Mouse (Mus musculus) right cerebral cortex, adult 2 months (tissue): ENCODE measurements around the gene Mnt.

Source experiments
- DNase-seq, 2 experiments: peaks; one replicate each; pipeline ENCODE4 v3.0.0; 2021 to 2022; ENCODE audit warnings: low spot score in 2 of 2

Mnt gene

DNA sequence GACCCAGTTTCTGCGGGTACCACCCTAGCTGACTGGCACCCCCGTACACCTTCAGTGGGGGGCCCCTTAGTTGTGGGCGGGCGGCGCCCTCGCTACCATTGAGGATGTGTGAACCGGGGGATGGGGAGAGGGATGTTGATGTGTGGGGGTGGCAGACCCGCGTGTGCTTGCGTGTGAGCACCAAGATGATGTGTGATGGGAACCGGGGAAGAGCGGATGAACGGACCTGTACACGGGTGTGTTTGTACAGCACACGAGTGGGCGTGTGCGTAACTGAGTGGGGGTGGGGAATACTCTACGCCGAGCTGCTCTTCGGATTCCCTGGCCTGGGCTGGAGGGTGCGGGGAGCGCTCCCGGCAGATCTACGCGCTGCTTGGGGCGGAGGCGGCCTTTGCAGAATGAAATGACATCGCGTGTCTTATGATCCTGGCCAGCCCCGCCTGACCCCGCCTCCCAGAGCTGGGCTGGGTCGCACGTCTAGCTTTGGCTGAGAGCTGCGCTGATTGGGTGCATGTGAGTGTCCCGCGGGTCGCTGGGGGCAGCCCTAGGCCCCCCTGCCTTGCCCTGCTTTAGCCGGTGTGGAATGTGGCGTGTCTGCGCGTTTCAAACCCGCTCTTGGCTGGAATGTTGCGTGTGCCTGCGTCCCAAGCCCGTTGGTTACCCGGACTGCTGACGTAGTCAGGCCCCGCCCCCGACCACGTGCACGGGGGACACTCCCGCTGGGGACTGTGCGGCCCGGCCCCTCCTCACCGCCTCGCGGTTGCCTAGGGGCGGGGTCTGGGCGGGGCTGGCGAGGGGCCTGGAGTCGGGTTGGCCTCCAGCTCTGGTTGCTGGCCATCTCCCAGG lies 1.1 kb downstream of the Mnt start:
- DNase-seq = peak; percentile 95 to 98

DNA sequence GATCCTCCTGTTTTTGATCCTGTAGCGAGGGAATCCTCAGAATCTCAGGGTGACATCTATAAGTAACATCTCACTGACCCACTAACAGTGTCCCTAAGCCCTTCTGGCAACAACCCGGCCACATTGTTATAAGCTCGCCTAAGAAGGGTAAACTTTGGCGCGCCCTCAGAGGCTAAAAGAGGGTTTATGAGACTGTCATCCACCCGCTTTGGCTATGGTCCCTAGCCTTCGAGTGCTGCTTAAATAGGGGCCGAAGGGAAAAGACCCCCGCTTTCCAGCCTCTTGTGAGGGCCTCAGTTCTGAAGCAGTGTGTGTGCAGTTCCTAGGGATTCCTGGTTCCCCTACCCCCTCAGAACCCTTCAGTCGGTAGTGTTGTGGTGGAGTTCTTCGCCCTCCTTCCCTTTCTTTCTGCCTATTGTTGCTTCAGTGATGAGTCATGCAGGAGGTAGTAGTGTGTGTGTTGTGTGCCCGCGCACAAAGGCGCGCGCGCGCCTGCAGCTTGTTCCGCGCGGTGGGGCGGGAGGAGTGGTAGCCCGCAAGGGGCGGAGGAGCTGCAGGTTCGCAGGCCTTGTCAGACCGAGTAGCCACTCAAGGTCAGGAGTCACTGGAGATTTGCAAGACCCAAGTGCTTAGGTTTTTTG lies 1.9 kb downstream of the Mnt start:
- DNase-seq = peak; percentile 54 to 75

- DNase-seq = no peak
These were observed 3.0 kb downstream of the Mnt start for GRCm38 (mm10) chr11:74833536-74834358.

DNA sequence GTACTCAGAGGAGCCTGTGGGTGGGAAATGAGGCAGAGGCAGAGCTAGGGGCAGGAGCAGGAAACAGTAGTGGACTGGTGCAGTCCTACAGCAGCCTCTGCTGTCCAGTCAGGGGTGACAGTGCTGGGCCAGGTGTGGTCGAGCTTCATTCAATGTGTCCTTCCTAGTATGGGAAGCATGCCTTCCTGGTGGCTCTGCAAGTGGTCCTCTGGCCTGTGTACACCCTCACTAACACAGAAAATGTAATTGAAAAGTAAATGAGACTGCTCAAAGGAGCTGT lies 3.6 kb downstream of the Mnt start:
- DNase-seq = no peak

DNA sequence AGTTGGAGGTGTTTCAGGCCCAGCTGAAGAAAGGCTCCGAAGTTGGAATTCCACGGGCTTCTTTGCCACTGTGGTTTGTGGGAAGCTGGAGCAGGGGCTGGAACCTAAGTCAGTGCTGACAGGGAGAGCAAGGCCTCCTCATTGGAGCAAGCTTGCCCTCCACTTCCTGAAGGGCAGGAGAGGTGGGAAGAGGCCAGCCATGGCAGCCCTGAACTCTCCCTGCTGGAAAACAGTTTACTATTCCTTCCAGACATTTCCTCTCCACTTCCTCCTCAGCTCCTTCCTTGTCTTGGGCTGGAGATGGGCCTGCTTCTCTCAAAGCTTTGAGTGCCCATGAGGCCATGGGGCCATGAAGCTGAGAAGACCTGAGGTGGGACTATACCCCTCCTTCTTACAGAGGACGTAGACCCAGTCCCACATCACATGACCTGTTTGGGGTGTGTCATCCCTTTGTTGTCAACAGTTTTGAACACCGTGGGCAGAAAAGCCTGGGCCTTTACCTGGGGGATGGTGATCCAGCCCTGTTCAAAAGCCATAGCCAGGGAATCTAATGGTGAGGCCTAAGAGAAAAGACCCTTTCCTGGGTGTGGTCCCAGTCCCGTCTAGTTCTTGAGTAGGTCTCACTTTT lies 4.0 kb downstream of the Mnt start:
- peak in 1 of 2 experiments; percentile 2 for DNase-seq

DNA sequence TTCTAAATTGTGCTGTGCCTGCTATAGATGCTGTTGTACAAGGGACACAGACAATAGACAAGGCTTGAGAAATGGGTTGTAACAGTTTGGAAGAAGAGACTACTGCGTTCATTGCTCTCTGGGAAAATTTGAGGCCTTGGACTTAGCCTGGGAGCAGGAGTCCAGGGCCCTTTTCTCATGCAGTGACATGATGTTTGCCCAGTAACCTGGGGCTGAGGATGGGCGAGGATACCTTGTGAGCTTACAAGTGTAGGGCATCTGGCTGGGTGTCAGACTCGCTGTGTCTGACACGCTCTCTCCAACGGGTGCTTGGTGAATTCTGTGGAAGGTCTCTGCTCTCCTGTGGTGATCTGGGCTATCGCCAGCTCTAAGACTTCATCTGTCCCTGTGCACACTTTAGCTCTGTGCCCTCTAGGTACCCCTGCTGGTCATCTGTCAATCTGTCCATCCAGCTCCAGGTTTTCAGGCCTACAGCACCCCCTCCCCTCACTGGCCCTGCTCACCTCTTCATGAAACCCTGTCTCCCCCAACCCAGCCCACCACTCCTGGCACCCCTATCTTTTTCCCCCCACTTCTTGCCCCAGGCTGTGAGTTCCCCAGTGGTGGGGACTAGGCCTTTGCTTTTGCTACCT lies 5.0 kb downstream of the Mnt start:
- no peak for DNase-seq

DNA sequence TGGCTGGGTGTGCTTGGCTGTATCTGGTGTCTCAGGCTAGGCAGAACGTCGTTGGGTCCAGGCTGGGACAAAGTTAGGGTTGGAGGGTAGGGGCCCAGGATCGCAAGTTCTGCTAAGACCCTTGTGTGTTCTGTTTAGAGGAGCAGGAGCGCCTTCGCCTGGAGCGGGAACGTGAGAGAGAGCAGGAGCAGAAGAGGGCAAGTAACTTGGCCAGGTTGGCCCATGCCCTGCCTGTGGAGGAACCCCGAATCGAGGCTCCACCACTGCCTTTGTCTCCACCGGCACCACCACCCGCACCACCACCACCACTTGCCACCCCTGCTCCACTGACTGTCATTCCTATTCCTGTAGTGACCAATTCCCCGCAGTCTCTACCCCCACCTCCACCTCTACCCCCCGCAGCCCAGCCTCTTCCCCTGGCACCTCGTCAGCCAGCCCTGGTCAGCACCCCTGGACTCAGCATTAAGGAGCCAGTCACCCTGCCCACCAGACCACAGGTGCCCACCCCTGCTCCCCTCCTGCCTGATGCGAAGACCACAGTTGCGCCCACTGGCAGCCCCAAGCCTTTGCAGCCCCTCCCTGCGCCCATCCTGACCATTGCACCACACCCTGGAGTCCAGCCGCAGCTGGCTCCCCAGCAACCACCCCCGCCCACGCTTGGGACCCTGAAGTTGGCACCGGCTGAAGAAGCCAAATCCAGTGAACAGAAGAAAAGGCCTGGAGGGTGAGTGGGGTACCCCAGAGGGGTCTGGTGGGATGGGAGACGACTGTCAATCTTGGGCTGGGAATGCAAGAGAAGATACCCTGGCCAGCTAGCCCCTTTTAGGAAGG lies 5.7 kb downstream of the Mnt start:
- no peak for DNase-seq

DNA sequence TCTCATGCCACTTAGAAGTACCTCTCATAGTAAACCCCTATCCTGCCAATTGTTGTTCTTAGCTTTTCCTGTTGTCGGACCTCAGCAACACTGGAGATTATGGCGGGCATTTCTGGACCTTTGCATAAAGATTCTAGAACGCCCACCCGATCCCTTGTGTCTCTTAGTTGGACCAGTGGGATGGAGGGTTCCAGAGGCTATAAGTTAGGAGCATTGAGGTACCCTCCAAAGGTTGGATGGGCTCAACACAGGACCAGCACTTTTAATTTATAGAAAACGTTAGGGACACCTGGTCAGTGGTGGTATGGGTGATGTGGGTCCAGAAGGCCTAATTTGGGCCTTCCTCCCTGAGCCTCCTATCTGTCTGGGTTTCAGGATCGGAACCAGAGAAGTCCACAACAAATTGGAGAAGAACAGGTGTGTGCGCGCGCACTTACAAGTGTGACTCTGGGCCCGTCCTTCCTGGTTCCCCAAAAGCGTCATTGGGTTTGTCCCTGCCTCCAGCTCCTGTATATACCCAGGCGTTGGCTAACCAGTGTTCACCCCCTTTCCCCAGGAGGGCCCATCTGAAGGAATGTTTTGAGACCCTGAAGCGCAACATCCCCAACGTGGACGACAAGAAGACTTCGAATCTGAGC lies 6.5 kb downstream of the Mnt start:
- no peak for DNase-seq

GRCm38 (mm10) chr11:74837694-74838431 lies 7.1 kb downstream of the Mnt start:
- DNase-seq = peak; percentile 91 to 92

- DNase-seq = peak; percentile 85 to 89
These were observed 7.7 kb downstream of the Mnt start for GRCm38 (mm10) chr11:74838441-74838840.

DNA sequence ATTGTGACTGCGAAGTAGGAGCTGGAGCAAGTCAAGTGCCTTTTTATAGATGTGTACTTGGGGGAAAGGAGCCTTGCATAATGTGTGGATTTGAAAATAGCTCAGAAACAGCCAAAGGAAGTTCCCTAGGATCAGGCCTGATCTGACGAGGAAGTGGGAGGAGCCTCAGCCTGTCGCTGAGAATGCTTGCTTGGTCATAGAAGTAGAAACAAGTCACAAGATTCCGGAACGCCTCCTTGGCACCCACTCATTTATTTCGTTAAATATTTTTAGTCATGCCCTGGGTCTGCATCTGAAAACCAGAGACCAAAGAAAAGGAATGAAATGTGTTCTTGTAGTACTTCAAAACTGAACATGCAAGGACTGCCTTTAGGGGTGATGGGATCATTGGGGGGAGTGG lies 8.3 kb downstream of the Mnt start:
- peak; percentile 69 to 78 for DNase-seq

DNA sequence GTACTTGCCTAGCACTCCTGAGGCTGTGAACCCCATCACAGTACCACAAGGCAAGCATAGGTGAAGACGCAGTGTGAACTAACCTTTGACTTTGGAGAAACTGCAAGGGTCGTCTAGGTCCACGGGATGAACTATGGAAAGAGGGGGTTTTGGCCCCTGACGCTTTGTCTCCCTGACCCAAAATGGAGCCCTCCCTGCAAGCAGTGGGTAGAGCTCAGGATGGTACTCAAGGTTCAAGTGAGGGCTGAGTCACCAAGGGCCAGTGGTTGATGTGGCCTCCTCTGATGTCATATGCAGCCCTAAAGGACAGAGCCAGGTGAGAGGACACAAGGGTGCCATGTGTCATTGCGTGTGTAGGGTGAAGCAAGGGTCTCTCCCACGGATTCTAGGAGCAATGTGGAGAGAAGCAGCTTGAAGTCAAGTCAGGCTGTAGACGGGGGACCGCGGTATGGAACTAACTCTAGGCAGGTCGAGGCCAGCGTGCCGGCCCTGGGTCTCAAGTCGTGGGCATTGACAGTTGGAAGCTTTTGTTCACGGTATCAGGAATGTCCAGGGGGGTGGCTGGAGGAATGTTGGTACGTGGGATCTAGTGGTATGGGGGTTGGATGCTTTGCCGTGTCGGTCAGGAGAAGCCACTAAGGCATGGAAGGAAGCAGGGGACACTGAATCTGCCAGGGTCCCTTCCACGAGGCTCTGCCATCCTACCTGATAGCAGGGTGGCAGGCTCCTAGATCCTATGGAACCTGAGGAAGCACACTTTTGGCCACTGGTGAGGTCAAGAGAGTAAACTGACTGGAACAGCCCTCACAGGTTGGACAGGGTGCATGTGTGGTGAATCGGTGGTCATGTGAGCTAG lies 9.4 kb downstream of the Mnt start:
- DNase-seq = no peak

DNA sequence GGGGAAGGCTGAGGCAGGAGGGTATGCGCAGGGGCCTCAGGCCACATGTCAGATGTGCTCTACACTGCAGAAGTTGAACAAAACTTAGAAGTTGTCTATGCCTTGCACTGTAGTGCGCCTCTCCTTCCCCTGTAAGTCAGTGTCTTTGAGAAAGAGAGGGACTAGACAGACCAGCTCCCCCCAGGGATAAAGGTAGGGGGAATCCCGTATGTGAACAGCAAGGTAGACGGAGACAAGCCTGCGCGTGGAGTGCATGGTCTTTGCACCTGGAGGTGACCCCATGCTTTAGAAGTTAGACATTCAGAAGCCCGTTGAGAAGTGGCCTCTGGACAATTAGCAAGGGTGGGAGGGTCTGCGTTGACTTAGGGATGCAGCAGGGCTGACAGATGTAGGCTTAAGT lies 10.0 kb downstream of the Mnt start:
- DNase-seq = no peak

DNA sequence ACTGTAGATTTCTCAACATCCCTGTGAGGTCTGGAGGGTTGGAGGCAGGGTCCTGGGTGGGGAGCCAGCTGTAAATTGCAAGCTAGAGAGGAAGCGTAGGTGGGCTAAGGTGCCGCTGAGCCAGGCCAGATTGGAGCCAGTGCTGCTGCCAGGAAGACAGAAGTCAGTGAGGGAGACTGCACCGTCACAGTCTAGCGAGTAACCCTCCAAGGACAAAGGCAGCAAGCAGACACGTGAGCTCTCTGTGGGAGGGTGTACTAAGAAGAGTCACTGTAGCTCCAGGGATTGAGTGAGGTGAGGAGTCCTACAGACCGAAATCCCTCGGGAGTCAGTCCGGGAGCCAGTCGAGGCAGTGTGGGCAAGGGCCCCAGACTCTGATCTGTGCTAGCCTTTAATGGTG lies 10.6 kb downstream of the Mnt start:
- DNase-seq = peak in 1 of 2 experiments; percentile 25

DNA sequence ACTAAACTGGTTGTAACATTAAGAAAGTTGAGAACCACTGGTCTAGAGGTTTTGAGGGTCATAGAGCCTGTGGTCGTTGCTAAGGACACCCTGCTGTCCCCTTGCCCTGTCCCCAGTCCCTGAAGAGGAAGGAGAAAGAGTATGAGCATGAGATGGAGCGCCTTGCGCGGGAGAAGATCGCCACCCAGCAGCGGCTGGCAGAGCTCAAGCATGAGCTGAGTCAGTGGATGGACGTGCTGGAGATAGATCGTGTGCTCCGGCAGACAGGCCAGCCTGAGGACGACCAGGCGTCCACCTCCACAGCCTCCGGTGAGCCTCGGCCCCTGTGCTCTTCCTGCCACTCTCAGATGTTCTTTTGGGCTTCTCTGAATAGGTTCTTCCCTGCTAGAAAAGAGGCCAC lies 11.3 kb downstream of the Mnt start:
- DNase-seq = peak in 1 of 2 experiments; percentile 36

DNA sequence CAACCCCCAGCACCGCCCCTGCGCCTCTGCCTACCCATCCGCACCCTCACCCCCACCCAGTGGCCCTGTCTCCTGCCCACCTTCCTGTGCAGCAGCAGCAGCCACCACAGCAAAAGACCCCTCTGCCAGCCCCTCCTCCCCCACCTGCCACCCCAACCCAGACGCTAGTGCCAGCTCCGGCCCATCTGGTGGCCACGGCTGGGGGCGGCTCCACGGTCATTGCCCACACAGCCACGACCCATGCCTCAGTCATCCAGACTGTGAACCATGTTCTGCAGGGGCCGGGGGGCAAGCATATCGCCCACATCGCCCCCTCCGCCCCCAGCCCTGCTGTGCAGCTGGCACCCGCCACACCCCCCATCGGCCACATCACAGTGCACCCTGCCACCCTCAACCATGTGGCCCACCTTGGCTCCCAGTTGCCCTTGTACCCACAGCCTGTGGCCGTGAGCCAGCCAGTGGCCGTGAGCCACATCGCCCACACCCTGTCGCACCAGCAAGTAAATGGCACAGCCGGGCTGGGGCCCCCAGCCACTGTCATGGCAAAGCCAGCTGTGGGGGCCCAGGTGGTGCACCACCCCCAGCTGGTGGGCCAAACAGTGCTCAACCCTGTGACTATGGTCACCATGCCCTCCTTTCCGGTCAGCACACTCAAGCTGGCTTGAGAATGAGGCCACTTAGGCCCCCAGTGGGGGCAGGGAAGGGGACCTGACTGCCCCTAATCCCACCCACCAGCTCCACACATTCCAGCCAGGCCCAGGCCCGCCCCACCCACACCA lies 12.1 kb downstream of the Mnt start:
- no peak for DNase-seq

GRCm38 (mm10) chr11:74843435-74843714 lies 12.7 kb downstream of the Mnt start:
- DNase-seq = no peak

DNA sequence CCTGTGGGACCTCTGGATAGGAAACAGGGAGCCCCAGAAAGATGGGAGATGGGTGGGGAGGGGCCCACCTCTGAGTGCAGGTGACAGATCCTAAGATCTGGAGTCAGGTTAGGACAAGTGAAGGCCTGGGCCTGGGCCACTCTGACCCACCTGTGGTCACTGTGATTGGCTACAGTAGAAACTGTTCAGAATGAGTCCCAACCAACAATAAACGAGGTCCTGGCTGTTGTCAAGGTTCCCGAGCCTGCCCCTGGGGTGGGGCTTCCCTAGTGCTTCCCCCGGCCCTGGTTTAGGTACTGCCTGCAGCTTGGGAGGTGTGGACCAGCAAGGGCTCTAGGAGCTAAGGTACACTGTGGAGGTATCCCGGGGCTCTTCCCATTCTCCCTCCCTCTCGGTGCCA lies 13.0 kb downstream of the Mnt start:
- no peak for DNase-seq
